Mouse (Mus musculus): Measurements from ENCODE around the gene Aoc1.
"Not testable (repeated sequence)": the region's sequence is repeated elsewhere in the genome, so short reads cannot be mapped to it uniquely, and the experiment has no call there.

The Aoc1 gene

DNA sequence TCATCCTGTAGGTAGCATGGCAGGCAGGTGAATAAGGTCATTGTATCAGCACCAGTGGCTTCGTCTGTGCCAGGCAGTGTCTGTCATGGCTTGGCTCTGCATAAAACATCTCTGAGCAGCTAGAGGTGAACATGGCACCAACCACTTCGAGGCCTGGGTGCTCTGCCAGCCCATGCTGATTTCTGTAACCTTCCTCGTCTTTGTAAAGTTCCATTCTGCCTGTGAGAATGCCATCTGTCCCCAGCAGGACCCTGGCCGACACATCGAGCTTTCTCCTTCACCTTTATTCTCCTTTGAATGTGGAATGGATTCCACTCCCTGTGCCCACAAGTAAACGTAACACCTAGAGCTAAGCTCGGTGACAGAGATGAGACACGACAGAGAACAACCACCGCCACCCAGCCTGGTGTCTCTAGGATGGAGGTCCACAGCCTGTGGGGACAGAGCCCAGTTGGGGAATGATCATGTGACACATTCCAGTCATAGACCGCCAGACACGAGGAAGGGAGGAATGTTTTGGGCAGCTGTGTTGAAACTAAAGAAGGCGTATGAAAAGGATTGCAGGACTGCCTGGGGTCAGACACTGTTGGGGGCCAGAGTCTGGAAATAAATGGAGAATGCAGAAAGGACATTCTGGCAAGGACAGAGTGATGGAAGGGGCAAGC, 10.9 kb upstream of the Aoc1 start:
- no peak for DNase-seq (ENCODE audit: low spot score in 2 of 2)

- no peak for DNase-seq (ENCODE audit: low spot score in 2 of 2)
Observed at GRCm38 (mm10) chr6:48862816-48863215, 9.9 kb upstream of the Aoc1 start.

DNA sequence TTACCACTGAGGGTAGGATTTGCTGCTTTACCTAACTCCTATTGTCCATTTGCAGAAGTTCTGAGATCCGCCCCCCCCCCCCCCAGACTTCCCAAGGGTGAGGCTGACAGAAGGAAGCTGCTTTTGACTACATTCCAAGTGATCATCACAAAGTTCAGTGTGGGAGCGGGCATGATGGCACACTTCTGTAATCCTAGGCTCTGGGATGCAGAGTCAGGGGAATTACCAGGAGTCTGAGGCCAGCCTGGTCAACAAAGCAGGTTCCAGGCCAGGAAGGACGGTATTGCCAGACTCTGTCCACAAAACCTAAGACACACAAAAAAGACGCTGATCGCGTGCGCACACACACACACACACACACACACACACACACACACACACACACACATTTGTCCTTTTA, 9.2 kb upstream of the Aoc1 start:
- no peak for DNase-seq (ENCODE audit: low spot score in 2 of 2)

DNA sequence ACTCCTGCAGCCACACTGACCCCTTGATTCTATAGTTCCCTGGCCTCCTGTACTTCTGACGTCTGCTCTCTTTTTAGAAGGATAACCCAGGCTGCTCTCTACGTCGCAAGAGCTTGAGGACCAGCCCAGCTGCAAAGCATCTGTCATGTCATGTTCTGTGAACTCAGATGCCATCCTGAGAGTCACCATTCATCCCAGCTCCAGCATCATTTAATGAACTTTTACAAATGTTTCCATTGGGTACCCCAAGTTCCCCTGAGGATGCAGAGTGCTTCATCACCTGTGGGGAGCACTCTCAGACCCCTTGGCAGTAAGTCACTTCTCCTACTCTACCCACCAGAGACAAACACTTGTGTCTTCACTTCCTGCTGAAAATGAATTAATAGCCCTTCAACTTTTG, 8.5 kb upstream of the Aoc1 start:
- DNase-seq (ENCODE audit: low spot score in 2 of 2), result no peak

GRCm38 (mm10) chr6:48864723-48865122, 8.0 kb upstream of the Aoc1 start:
- no peak for DNase-seq (ENCODE audit: low spot score in 2 of 2)

GRCm38 (mm10) chr6:48865152-48865745, 7.4 kb upstream of the Aoc1 start:
- DNase-seq (ENCODE audit: low spot score in 2 of 2), result no peak

GRCm38 (mm10) chr6:48866355-48866950, 6.2 kb upstream of the Aoc1 start:
- not testable (repeated sequence) for DNase-seq (ENCODE audit: low spot score in 2 of 2)

DNA sequence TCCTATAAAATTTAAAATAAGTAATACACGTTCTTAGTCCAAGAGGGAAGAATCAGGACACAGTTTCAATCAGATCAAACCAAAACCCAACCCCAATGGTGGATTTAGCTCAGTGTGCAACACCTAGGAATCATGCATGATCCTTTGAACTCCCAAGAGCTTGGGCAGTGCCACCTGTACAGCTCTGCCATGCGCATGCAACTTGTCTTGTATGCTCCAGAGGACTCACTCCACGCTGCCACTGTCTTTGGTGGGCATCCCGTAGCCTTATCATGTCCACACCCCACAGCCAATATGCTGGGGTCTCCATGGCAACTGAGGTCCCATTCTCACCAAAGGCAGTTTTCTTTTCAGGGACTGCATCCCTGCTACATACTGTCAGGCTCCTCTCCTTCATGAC, 5.5 kb upstream of the Aoc1 start:
- no peak for DNase-seq (ENCODE audit: low spot score in 2 of 2)

DNA sequence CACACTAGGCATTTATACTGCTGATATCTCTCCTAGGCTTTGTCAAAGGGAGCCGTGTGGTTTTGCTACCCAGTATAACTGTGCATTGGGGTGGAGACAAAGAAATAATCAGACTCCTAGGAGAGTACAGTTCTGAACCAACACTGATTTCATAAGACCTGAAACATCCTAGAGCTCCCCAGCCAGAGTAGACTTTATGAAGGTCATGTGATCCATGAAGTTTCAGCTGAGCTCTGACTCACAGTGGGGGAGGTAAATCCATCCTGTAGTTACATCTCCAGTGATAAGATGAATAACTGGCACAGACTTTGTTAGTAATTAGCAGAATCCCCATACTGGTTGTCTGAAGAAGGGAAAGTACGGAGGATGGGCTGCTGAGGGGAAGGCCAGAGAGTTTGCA, 2.9 kb upstream of the Aoc1 start:
- DNase-seq (ENCODE audit: low spot score in 2 of 2), result no peak

DNA sequence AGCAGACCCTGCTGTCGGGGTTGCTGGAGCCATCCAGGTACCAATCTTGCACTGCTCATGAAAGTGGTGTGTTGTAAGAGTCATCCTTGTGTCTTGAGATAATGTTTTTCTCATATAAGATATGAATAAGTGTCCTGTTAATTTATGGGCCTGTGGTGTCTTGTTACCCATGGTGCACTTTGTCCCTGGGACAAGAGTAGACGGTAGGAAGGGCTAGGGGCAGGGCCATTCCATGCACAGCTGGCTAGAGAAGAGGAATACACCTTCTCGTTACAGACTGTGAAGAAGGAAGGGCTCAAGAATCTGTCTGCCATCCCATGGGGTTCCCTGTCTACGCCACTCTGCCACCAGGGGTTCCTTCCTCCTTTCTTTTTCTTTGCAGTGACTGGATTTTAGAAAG, 1.9 kb downstream of the Aoc1 start:
- no peak for DNase-seq (ENCODE audit: low spot score in 2 of 2)

DNA sequence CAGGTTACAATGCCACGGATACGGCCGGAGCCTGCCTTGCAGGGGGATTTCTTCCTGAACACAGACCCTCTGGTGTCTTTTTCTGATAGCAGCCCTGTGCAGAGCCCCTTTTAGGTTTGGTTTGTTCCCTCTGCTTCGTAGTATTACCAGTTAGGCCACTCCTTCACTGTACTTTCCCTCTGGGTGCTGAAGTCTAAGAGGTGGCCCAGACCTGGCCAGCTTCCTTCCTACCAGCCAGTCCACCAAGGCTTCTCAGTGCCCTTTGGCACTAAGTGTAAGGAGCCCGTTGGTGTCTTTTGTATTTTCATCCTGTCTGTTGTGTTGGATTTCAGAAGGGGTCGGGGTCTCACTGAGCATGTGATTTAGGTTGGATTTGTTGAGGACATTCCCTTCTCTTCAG, 2.8 kb downstream of the Aoc1 start:
- no peak for DNase-seq (ENCODE audit: low spot score in 2 of 2)

- DNase-seq (ENCODE audit: low spot score in 2 of 2), result peak in 1 of 2 experiments; percentile 41
Observed at GRCm38 (mm10) chr6:48876510-48877135, 3.9 kb downstream of the Aoc1 start.

DNA sequence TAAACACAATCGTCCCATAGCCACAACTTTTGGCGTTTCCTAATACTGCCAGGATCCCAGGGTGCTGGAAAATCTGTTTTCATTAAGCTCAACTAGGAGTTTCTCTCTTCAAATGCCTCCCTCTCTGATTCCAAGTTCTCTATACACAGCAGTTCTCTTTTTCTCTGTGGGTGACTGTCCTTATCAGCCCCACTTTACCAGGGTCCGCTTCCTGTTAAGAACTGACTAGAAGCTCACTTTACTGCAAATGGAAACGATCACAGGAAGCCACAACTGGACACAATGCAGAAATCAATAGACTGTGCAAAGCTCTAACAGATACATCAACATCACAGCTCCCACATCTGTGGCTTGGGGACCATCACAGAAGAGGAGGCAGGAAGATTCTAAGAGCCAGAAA, 21.5 kb downstream of the Aoc1 start:
- no peak for DNase-seq (ENCODE audit: low spot score in 2 of 2)

GRCm38 (mm10) chr6:48894938-48895818, 22.5 kb downstream of the Aoc1 start:
- DNase-seq (ENCODE audit: low spot score in 2 of 2), result no peak

DNA sequence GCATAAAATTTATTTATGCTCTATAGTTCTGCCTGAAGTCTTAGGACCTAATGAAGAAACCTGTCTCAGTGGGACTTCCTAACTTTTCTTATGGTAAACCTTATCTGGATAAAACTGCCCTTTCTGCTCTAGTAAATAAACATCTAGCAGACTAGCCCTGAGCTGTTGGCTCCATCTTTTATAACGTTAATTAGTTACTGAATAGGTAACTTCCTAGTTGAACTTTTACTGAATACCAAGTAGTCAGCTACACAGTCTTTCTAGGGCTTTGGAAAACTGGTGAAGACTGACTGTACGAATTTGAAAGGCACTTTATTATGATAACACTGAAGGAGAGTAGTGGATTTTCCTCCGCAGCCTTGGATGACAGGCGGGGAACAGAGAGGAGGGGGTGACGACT, 23.2 kb downstream of the Aoc1 start:
- DNase-seq (ENCODE audit: low spot score in 2 of 2), result no peak

- DNase-seq (ENCODE audit: low spot score in 2 of 2), result no peak
Observed at GRCm38 (mm10) chr6:48896956-48897355, 24.3 kb downstream of the Aoc1 start.

GRCm38 (mm10) chr6:48901316-48901715, 28.6 kb downstream of the Aoc1 start:
- DNase-seq (ENCODE audit: low spot score in 2 of 2), result not testable (repeated sequence)

DNA sequence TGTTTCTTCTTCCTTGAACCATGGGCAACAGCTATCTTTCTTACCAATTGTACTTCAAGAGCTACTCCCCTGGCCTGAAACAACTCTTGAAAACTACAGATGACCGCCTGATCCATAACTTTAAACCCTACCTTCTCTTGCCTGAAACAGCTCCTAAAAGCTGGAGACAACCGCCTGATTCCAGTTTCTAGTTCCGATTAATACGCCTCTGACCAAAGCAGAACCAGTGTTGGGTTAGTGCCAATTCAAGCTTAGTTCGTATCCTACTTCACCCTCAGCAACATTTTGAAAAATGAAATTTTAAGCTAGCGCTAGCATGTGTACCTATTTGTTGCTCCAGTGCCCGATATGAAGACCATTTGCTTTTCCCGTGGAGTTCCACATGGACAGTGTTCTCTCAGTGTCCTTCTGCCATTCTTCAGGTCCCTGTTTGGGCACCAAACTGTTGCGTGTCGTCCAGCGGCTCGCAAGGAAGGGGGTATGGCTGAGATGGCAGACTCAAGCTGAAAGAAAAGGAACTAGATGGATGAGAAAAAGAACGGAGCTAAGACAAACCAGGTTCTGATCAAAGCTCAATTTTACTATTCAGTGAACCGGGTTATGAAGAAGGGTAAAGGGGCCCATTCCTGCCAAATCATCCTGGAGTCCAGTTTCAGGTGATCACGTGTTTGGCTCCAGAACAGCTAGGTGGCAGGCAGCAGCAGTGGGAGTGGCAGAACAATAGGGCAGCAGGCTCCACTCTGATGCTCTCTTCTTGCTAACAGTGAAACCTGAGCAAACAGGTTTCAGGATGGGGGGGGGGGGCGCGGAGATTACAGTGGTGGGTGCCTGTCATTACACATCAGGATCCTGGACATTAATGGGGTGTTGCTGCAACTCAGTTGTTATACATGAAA, 30.1 kb downstream of the Aoc1 start:
- DNase-seq (ENCODE audit: low spot score in 2 of 2), result no peak

GRCm38 (mm10) chr6:48903437-48903836, 30.7 kb downstream of the Aoc1 start:
- DNase-seq (ENCODE audit: low spot score in 2 of 2), result no peak

- no peak for DNase-seq (ENCODE audit: low spot score in 2 of 2)
Observed at GRCm38 (mm10) chr6:48905606-48906005, 32.9 kb downstream of the Aoc1 start.

- no peak for DNase-seq (ENCODE audit: low spot score in 2 of 2)
Observed at GRCm38 (mm10) chr6:48906371-48906770, 33.7 kb downstream of the Aoc1 start.

Data from left cerebral cortex, adult 9 months (tissue).